Mouse (Mus musculus): ENCODE data around the gene Eef1akmt2. TPM values are rescaled to one million over a fixed set of nuclear protein-coding genes. Genes with fewer than 3 reads are reported as not detected.

Eef1akmt2 gene
- polyA plus RNA-seq, 1 experiment from 2014 or later: 76.6 TPM

- Histone ChIP-seq H3K27me3 (ENCODE audit: insufficient read depth, low read length) (no peaks in the 10 kb centered on the region), H3K27ac (peak overlapping the region; percentile 66), H3K4me1 (replicated peaks; ENCODE audit: insufficient read depth, low read length) (peaks cover 35% of the 10 kb centered on the region), H3K4me2 (ENCODE audit: low read length) (no peak overlapping the region), H3K4me3 (replicated peaks; ENCODE audit: low read depth, low read length) (no peak overlapping the region), H3K9ac (ENCODE audit: low read depth, low read length) (no peak overlapping the region), H3K9me3 (replicated peaks; ENCODE audit: low read length) (no peaks in the 10 kb centered on the region), H3K36me3 (ENCODE audit: insufficient read depth, low read length) (0 out of 2 replicates have a peak, but pooled peaks cover 5% of the 10 kb centered on the region)
- DNase-seq (ENCODE audit: low spot score) (peak; percentile 60), ATAC-seq (replicated peaks; ENCODE audit: low FRiP score, low read depth) (no peak; the same call in 1 of the 2 replicates)
- TF ChIP-seq CTCF (IDR thresholded peaks at IDR 0.05; ENCODE audit: low read depth): peak; percentile 43; the same call in 1 of the 2 replicates
- 28% methylated on average over 7 of the region's 7 CpGs for WGBS
These were observed 71.2 kb downstream of the Eef1akmt2 start for GRCm38 (mm10) chr7:132781130-132781814.

GRCm38 (mm10) chr7:132780611-132781010 lies 71.9 kb downstream of the Eef1akmt2 start:
- no peak overlapping the region for H3K9ac ChIP-seq (ENCODE audit: low read depth, low read length)
- peaks cover 29% of the 10 kb centered on the region for H3K4me1 ChIP-seq (replicated peaks; ENCODE audit: insufficient read depth, low read length)
- peak overlapping the region; percentile 66 for H3K27ac ChIP-seq

GRCm38 (mm10) chr7:132778630-132779029 lies 73.8 kb downstream of the Eef1akmt2 start:
- H3K4me1 ChIP-seq (replicated peaks; ENCODE audit: insufficient read depth, low read length): peaks cover 19% of the 10 kb centered on the region
- WGBS: 87% methylated on average over 13 of the region's 13 CpGs
- H3K9me3 ChIP-seq (replicated peaks; ENCODE audit: low read length): no peaks in the 10 kb centered on the region
- ATAC-seq (replicated peaks; ENCODE audit: low FRiP score, low read depth) (no peak), DNase-seq (ENCODE audit: low spot score) (no peak)
- H3K9ac ChIP-seq (ENCODE audit: low read depth, low read length): no peak overlapping the region
- no peaks in the 10 kb centered on the region for H3K27me3 ChIP-seq (ENCODE audit: insufficient read depth, low read length)
- H3K4me3 ChIP-seq (replicated peaks; ENCODE audit: low read depth, low read length): no peak overlapping the region
- no peak overlapping the region for H3K27ac ChIP-seq
- 0 out of 2 replicates have a peak, but pooled peaks cover 9% of the 10 kb centered on the region for H3K36me3 ChIP-seq (ENCODE audit: insufficient read depth, low read length)
- no peak for TF ChIP-seq CTCF (IDR thresholded peaks at IDR 0.05; ENCODE audit: low read depth)
- H3K4me2 ChIP-seq (ENCODE audit: low read length): no peak overlapping the region

More at GRCm38 (mm10) chr7:132780611-132781010, 71.9 kb downstream of the Eef1akmt2 start:
- Histone ChIP-seq H3K36me3 (ENCODE audit: insufficient read depth, low read length) (0 out of 2 replicates have a peak, but pooled peaks cover 6% of the 10 kb centered on the region), H3K9me3 (replicated peaks; ENCODE audit: low read length) (no peaks in the 10 kb centered on the region), H3K4me2 (ENCODE audit: low read length) (no peak overlapping the region), H3K4me3 (replicated peaks; ENCODE audit: low read depth, low read length) (no peak overlapping the region), H3K27me3 (ENCODE audit: insufficient read depth, low read length) (no peaks in the 10 kb centered on the region)
- WGBS: 34% methylated on average over 4 of the region's 4 CpGs
- ATAC-seq (replicated peaks; ENCODE audit: low FRiP score, low read depth) (peak; percentile 76; the same call in 1 of the 2 replicates), DNase-seq (ENCODE audit: low spot score) (peak; percentile 58)
- peak; percentile 45 for TF ChIP-seq CTCF (IDR thresholded peaks at IDR 0.05; ENCODE audit: low read depth)

- peaks cover 19% of the 10 kb centered on the region for H3K4me1 ChIP-seq (replicated peaks; ENCODE audit: insufficient read depth, low read length)
- no peak overlapping the region for H3K27ac ChIP-seq
- no peak for ATAC-seq (replicated peaks; ENCODE audit: low FRiP score, low read depth)
- no peaks in the 10 kb centered on the region for H3K9me3 ChIP-seq (replicated peaks; ENCODE audit: low read length)
- no peaks in the 10 kb centered on the region for H3K27me3 ChIP-seq (ENCODE audit: insufficient read depth, low read length)
- no peak overlapping the region for H3K4me2 ChIP-seq (ENCODE audit: low read length)
- WGBS: 100% methylated on average over 1 of the region's 1 CpGs
- H3K4me3 ChIP-seq (replicated peaks; ENCODE audit: low read depth, low read length): no peak overlapping the region
- no peak for DNase-seq (ENCODE audit: low spot score)
- no peak overlapping the region for H3K9ac ChIP-seq (ENCODE audit: low read depth, low read length)
- no peak for TF ChIP-seq CTCF (IDR thresholded peaks at IDR 0.05; ENCODE audit: low read depth)
- 0 out of 2 replicates have a peak, but pooled peaks cover 9% of the 10 kb centered on the region for H3K36me3 ChIP-seq (ENCODE audit: insufficient read depth, low read length)
These were observed 74.6 kb downstream of the Eef1akmt2 start for GRCm38 (mm10) chr7:132777728-132778453.

Other genes with a start within 250 kb of the Eef1akmt2 start
- gene Lhpp, start 242.0 kb downstream of the Eef1akmt2 start, polyA plus RNA-seq (2015; fragmentation: Nextera tagmentation; extraction: Ambion mirVana): 16.5 and 16.8 TPM in 2 replicates
- 17.1 and 17.5 TPM in 2 replicates for gene Fam53b, start 38.8 kb downstream of the Eef1akmt2 start, polyA plus RNA-seq (2015; fragmentation: Nextera tagmentation; extraction: Ambion mirVana)
- gene Abraxas2, start 6.6 kb upstream of the Eef1akmt2 start, polyA plus RNA-seq (2015; fragmentation: Nextera tagmentation; extraction: Ambion mirVana): 31.1 and 35.5 TPM in 2 replicates
- 15.1 and 15.3 TPM in 2 replicates for gene Zranb1, start 78.5 kb upstream of the Eef1akmt2 start, polyA plus RNA-seq (2015; fragmentation: Nextera tagmentation; extraction: Ambion mirVana)